Mouse (Mus musculus): ENCODE results near the gene Mgst1. TPM values are rescaled to one million over a fixed set of nuclear protein-coding genes. Genes with fewer than 3 reads are reported as not detected.

The Mgst1 gene
- polyA plus RNA-seq, 1 experiment from 2014 or later: 35.7 TPM

DNA sequence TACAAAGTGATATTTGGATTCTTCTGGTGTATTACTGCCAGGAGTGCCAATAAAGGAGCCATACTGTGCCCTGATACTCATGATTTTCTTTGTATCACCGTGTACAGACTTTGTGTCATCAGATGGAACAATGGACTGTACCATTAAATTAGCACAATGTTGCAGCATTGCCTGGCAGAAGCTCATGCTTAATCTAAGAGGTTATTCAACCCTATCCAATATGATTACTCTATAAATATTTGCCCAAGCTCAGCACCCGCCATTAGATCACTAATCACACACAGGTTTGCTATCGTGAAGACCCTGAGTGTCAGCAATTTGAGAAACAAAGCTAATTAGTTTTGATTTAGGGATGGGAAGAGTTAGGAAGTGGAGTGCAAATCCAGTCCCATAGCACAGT, 9.6 kb upstream of the Mgst1 start:
- no peak overlapping the region for H3K4me3 ChIP-seq (ENCODE audit: low read depth, low read length)
- no peak overlapping the region for H3K9ac ChIP-seq (ENCODE audit: low read depth, low read length)
- H3K9me3 ChIP-seq (ENCODE audit: control insufficient read depth, low read length): no peaks in the 10 kb centered on the region
- no peaks in the 10 kb centered on the region for H3K27me3 ChIP-seq (replicated peaks; ENCODE audit: control insufficient read depth, insufficient read depth, low read length)
- no peak for ATAC-seq (replicated peaks; ENCODE audit: low FRiP score)
- H3K27ac ChIP-seq (ENCODE audit: low read depth, low read length): no peak overlapping the region
- H3K36me3 ChIP-seq (ENCODE audit: control insufficient read depth, insufficient read depth, low read length): no peaks in the 10 kb centered on the region
- no peak overlapping the region for H3K4me2 ChIP-seq
- no peak for DNase-seq (ENCODE audit: low spot score)
- WGBS: 77% methylated on average over 3 of the region's 3 CpGs
- H3K4me1 ChIP-seq (replicated peaks; ENCODE audit: control insufficient read depth, insufficient read depth, low read length): no peaks in the 10 kb centered on the region

DNA sequence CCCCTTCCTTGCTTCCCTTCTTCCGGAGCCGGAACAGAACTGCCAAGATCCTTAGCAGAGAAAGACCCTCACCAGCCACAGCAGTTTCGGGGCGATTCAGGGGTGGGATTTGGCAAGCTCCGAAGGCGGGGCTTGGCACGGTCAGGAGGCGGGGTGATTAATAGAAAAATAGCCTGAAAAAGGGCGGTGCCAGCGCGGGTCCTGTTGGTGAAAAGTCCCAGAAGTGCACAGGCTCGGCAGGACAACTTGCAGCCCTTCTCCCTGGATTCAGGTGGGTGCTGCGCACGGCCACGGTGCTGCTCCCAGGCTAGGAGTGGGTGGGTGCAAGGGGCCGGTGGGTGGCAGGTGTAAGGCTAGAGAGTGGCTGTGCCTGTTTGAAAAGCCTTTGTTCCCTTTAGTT, 220 bp downstream of the Mgst1 start:
- Histone ChIP-seq H3K9me3 (ENCODE audit: control insufficient read depth, low read length) (no peaks in the 10 kb centered on the region), H3K4me3 (ENCODE audit: low read depth, low read length) (peak overlapping the region; percentile 44), H3K4me1 (replicated peaks; ENCODE audit: control insufficient read depth, insufficient read depth, low read length) (no peaks in the 10 kb centered on the region; the same call in 1 of the 2 replicates), H3K27ac (ENCODE audit: low read depth, low read length) (no peak overlapping the region), H3K27me3 (replicated peaks; ENCODE audit: control insufficient read depth, insufficient read depth, low read length) (no peaks in the 10 kb centered on the region), H3K9ac (ENCODE audit: low read depth, low read length) (no peak overlapping the region), H3K36me3 (ENCODE audit: control insufficient read depth, insufficient read depth, low read length) (no peaks in the 10 kb centered on the region), H3K4me2 (peak overlapping the region; percentile 67)
- ATAC-seq (replicated peaks; ENCODE audit: low FRiP score) (peak; percentile 78), DNase-seq (ENCODE audit: low spot score) (peak; percentile 57)
- under 1% methylated on average over 16 of the region's 16 CpGs for WGBS

DNA sequence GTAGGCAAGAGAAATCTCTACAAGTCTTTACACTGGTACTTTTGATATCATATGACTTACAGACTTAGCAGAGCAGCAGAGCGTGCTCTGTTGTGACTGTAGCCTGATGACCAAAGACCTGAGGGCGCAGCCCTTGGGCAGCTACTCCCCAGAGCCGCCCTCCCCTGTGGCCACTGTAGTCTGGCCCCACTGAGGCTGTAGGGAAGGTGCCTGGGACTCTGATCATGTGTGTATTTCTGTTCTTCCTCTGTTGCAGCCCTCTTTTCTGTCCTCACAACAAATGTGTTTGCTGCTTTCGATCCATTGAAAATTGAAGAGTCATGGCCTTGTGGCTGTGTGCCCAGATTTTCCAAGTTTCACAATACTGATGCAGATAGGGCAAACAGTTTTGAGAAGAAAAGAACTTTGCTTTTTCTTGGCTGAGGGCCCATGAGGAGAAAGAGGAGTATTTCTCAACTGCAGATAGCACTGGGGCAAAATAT, 1.0 kb downstream of the Mgst1 start:
- no peaks in the 10 kb centered on the region for H3K9me3 ChIP-seq (ENCODE audit: control insufficient read depth, low read length)
- ATAC-seq (replicated peaks; ENCODE audit: low FRiP score): no peak
- WGBS: 69% methylated on average over 4 of the region's 4 CpGs
- no peak overlapping the region for H3K27ac ChIP-seq (ENCODE audit: low read depth, low read length)
- H3K9ac ChIP-seq (ENCODE audit: low read depth, low read length): no peak overlapping the region
- peak overlapping the region; percentile 44; the same call in 1 of the 2 replicates for H3K4me3 ChIP-seq (ENCODE audit: low read depth, low read length)
- H3K4me1 ChIP-seq (replicated peaks; ENCODE audit: control insufficient read depth, insufficient read depth, low read length): no peaks in the 10 kb centered on the region; the same call in 1 of the 2 replicates
- DNase-seq (ENCODE audit: low spot score): no peak
- H3K27me3 ChIP-seq (replicated peaks; ENCODE audit: control insufficient read depth, insufficient read depth, low read length): no peaks in the 10 kb centered on the region
- no peaks in the 10 kb centered on the region for H3K36me3 ChIP-seq (ENCODE audit: control insufficient read depth, insufficient read depth, low read length)
- H3K4me2 ChIP-seq: peak overlapping the region; percentile 67

DNA sequence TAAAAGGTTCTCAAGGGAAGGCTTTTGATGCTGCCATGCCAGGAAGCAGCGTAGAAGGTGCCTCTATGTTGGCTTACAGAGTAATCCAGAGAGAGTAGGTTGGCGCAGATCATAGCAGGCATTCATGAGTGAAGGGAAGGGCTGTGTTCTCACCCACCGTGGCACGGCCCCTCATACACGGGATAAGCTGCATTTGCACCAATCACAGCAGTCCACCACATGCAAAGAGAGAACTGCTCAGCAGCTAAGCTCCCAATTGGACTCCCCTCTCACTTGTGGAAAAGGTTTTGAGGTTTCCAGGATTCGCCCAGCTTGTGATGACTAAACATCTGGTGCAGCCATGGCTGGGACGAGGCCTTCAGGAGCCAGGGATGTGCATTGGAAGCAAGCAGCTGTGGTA, 2.5 kb downstream of the Mgst1 start:
- no peaks in the 10 kb centered on the region for H3K9me3 ChIP-seq (ENCODE audit: control insufficient read depth, low read length)
- no peak overlapping the region for H3K27ac ChIP-seq (ENCODE audit: low read depth, low read length)
- H3K4me2 ChIP-seq: no peak overlapping the region
- DNase-seq (ENCODE audit: low spot score): no peak
- no peak overlapping the region for H3K9ac ChIP-seq (ENCODE audit: low read depth, low read length)
- H3K36me3 ChIP-seq (ENCODE audit: control insufficient read depth, insufficient read depth, low read length): no peaks in the 10 kb centered on the region
- no peak for ATAC-seq (replicated peaks; ENCODE audit: low FRiP score)
- no peaks in the 10 kb centered on the region; the same call in 1 of the 2 replicates for H3K4me1 ChIP-seq (replicated peaks; ENCODE audit: control insufficient read depth, insufficient read depth, low read length)
- WGBS: 78% methylated on average over 7 of the region's 7 CpGs
- H3K27me3 ChIP-seq (replicated peaks; ENCODE audit: control insufficient read depth, insufficient read depth, low read length): no peaks in the 10 kb centered on the region
- no peak overlapping the region for H3K4me3 ChIP-seq (ENCODE audit: low read depth, low read length)

DNA sequence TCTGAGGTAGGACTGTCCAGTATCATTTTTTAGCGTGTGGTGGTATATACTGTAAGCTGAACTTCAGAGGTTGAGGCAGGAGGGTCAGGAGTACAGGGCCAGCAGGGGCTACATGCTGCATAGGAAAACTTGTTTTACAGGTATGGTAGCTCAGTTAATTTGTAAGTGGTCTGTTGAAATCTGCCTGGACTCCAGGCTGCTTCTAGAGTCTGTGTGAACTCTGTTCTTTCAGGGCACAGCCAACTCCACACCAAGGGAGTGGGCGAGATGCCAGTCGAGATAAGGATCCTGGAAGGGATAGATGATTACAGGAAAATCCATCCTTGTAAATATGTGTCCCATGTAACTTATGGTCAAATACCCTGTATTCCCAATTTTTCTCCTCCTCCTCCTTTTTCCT, 3.3 kb downstream of the Mgst1 start:
- Histone ChIP-seq H3K4me1 (replicated peaks; ENCODE audit: control insufficient read depth, insufficient read depth, low read length) (no peaks in the 10 kb centered on the region; the same call in 1 of the 2 replicates), H3K27me3 (replicated peaks; ENCODE audit: control insufficient read depth, insufficient read depth, low read length) (no peaks in the 10 kb centered on the region), H3K4me3 (ENCODE audit: low read depth, low read length) (no peak overlapping the region), H3K9me3 (ENCODE audit: control insufficient read depth, low read length) (no peaks in the 10 kb centered on the region), H3K9ac (ENCODE audit: low read depth, low read length) (no peak overlapping the region), H3K36me3 (ENCODE audit: control insufficient read depth, insufficient read depth, low read length) (no peaks in the 10 kb centered on the region), H3K4me2 (no peak overlapping the region), H3K27ac (ENCODE audit: low read depth, low read length) (no peak overlapping the region)
- ATAC-seq (replicated peaks; ENCODE audit: low FRiP score) (no peak), DNase-seq (ENCODE audit: low spot score) (no peak)
- 61% methylated on average over 3 of the region's 3 CpGs for WGBS

DNA sequence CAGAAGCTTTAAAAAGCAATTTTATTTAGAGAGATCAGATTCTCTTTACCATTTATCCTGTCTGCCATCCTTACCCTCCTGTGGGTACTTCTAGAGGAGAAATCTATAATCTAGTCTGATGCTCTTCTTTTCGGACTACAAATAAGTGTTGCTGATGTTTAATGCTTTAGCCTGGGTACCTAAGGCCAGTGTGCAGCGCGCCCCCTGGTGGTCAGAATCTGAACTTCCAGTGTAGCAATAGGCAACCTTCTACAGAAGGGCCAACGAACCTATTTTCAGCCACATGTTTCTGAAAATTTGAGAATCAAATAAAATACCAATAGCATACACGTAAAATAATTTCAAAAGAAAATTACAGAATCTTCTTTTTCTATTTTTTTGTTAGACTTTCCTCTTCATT, 13.0 kb downstream of the Mgst1 start:
- no peaks in the 10 kb centered on the region for H3K36me3 ChIP-seq (ENCODE audit: control insufficient read depth, insufficient read depth, low read length)
- DNase-seq (ENCODE audit: low spot score) (peak; percentile 55), ATAC-seq (replicated peaks; ENCODE audit: low FRiP score) (no peak)
- no peak overlapping the region for H3K4me3 ChIP-seq (ENCODE audit: low read depth, low read length)
- H3K9me3 ChIP-seq (ENCODE audit: control insufficient read depth, low read length): no peaks in the 10 kb centered on the region; the same call in 1 of the 2 replicates
- H3K4me1 ChIP-seq (replicated peaks; ENCODE audit: control insufficient read depth, insufficient read depth, low read length): no peaks in the 10 kb centered on the region
- no peak overlapping the region for H3K9ac ChIP-seq (ENCODE audit: low read depth, low read length)
- no peak overlapping the region for H3K4me2 ChIP-seq
- H3K27me3 ChIP-seq (replicated peaks; ENCODE audit: control insufficient read depth, insufficient read depth, low read length): no peaks in the 10 kb centered on the region
- H3K27ac ChIP-seq (ENCODE audit: low read depth, low read length): no peak overlapping the region
- 28% methylated on average over 5 of the region's 5 CpGs for WGBS

DNA sequence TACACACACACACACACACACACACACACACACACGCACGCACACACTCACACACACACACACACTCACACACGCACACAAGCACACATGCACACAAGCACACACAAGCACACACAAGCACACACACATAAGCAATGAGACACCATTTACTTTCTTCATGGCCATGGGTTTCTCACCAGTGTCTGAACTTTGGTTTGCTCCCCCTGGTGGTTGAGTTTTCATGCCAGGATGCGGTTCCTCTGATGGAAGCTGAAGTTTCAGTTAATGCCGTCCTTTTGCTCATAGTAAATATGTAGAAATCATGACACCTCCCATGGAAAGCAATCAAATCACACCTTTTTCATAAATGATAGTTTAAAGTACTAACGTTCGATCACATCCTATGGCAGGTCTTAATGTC, 23.8 kb downstream of the Mgst1 start:
- Histone ChIP-seq H3K9ac (ENCODE audit: low read depth, low read length) (no peak overlapping the region), H3K36me3 (ENCODE audit: control insufficient read depth, insufficient read depth, low read length) (no peaks in the 10 kb centered on the region), H3K27me3 (replicated peaks; ENCODE audit: control insufficient read depth, insufficient read depth, low read length) (no peaks in the 10 kb centered on the region), H3K9me3 (ENCODE audit: control insufficient read depth, low read length) (no peaks in the 10 kb centered on the region), H3K4me1 (replicated peaks; ENCODE audit: control insufficient read depth, insufficient read depth, low read length) (no peaks in the 10 kb centered on the region), H3K4me2 (no peak overlapping the region), H3K4me3 (ENCODE audit: low read depth, low read length) (no peak overlapping the region), H3K27ac (ENCODE audit: low read depth, low read length) (no peak overlapping the region)
- ATAC-seq (replicated peaks; ENCODE audit: low FRiP score) (no peak; the same call in 1 of the 2 replicates), DNase-seq (ENCODE audit: low spot score) (no peak)
- WGBS: 78% methylated on average over 7 of the region's 7 CpGs

DNA sequence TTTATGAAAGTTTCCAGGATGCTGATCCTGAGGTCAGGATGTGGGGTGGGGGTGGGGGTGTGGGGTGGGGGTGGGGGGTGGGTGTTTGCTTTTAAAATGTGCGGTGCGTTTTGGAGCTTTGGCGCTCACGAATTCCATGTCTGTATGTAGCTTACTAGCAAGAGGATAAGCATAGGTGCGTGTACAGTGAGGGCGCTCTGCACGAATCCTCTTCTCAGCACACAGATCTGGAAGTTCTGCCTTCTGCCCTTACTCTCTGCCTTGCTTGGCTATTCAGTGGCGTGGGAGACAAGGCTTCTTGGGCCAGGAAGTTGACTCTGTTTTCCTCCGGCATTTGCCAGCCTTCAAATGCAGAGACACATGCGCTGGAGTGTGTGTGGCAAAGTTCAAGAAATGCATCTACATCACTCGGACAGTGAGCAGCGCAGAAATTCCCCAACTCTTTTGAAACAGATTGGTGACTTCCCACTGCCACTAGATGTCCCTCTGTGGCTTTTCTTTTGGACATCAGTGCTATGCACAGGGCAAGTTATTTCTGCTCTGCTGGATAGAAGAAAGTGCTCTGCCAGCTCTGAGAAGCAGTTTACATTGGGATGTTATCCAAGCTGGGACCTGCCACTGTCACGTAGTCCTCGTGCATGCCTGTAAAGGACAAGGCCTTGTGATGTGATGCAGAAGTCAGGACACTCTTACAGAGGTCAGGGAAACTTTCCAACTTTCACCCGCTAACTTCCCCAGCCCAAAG, 31.5 kb downstream of the Mgst1 start:
- no peaks in the 10 kb centered on the region for H3K36me3 ChIP-seq (ENCODE audit: control insufficient read depth, insufficient read depth, low read length)
- DNase-seq (ENCODE audit: low spot score) (no peak), ATAC-seq (replicated peaks; ENCODE audit: low FRiP score) (peak; percentile 39)
- no peak overlapping the region for H3K4me2 ChIP-seq
- H3K27ac ChIP-seq (ENCODE audit: low read depth, low read length): no peak overlapping the region
- WGBS: 65% methylated on average over 15 of the region's 15 CpGs
- no peak overlapping the region for H3K4me3 ChIP-seq (ENCODE audit: low read depth, low read length)
- H3K27me3 ChIP-seq (replicated peaks; ENCODE audit: control insufficient read depth, insufficient read depth, low read length): no peaks in the 10 kb centered on the region
- no peaks in the 10 kb centered on the region for H3K4me1 ChIP-seq (replicated peaks; ENCODE audit: control insufficient read depth, insufficient read depth, low read length)
- no peaks in the 10 kb centered on the region for H3K9me3 ChIP-seq (ENCODE audit: control insufficient read depth, low read length)
- H3K9ac ChIP-seq (ENCODE audit: low read depth, low read length): no peak overlapping the region
